Mouse (Mus musculus): Measurements from ENCODE around the gene Thg1l. TPM values are rescaled to one million over a fixed set of nuclear protein-coding genes. Genes with fewer than 3 reads are reported as not detected.
A peak's percentile ranks its signal among the peaks of the same experiment; 100 is the strongest.

Thg1l gene
- polyA plus RNA-seq, 1 experiment from 2014 or later = 11.2 TPM

DNA sequence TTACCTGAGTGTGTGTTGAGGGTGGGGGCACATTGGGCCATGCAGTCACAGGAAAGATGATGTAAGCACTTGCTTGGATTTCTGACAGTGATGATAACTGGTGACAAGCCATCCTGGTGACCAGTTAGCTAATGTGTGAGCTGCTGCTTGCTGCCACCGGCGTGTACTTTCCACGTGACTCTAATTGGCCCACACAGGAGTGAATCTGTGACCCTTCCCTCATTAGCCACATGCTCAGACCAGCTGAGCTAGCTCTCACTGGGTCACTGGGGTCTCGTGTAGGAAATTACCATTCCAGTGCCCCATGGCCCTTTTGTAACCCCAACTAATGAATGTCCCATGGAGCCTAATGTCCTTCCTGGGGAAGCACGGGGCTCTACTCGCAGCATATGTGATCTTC lies 29.9 kb downstream of the Thg1l start:
- H3K9ac ChIP-seq = no peak overlapping the region
- peaks cover 7% of the 10 kb centered on the region; the same call in 1 of the 2 replicates for H3K4me1 ChIP-seq
- no peak overlapping the region for H3K27ac ChIP-seq
- WGBS = 64% methylated on average over 6 of the region's 6 CpGs
- ATAC-seq (ENCODE audit: insufficient read depth, low FRiP score, low read depth) = no peak
- no peak overlapping the region for H3K4me3 ChIP-seq (replicated peaks)
- no peak overlapping the region for H3K4me2 ChIP-seq
- H3K27me3 ChIP-seq (replicated peaks) = no peaks in the 10 kb centered on the region
- H3K9me3 ChIP-seq = no peaks in the 10 kb centered on the region
- H3K36me3 ChIP-seq = no peaks in the 10 kb centered on the region

DNA sequence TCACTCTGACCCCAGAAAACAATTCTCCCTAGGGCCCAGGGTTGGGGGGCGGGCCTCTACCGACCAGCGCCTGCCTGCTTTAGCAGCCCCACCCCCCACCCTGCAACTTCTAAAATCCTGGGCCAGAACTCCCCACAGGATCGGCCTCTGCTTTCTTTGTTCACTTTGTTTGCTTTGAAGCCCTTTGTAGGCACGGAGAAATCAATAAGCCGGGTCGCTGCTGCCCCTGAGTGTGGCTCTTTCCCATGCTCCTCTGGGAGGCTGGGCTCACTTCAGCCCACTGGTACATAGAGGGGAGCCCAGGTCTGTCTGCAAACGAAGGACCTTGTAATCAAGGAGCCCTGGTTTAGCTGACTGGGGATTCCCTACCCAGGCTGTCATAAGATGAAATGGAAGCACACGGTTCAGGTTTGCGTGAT lies 33.8 kb downstream of the Thg1l start:
- Histone ChIP-seq H3K9me3 (no peaks in the 10 kb centered on the region), H3K4me2 (peak overlapping the region; percentile 33), H3K4me3 (replicated peaks) (no peak overlapping the region), H3K4me1 (peaks cover 7% of the 10 kb centered on the region; the same call in 1 of the 2 replicates), H3K27me3 (replicated peaks) (no peaks in the 10 kb centered on the region), H3K36me3 (no peaks in the 10 kb centered on the region), H3K27ac (no peak overlapping the region), H3K9ac (no peak overlapping the region)
- WGBS = 20% methylated on average over 10 of the region's 10 CpGs
- peak; percentile 47; the same call in 1 of the 2 replicates for ATAC-seq (ENCODE audit: insufficient read depth, low FRiP score, low read depth)

- Histone ChIP-seq H3K9ac (no peak overlapping the region), H3K9me3 (no peaks in the 10 kb centered on the region), H3K27ac (no peak overlapping the region), H3K36me3 (no peaks in the 10 kb centered on the region), H3K4me1 (peaks cover 7% of the 10 kb centered on the region; the same call in 1 of the 2 replicates), H3K4me2 (peak overlapping the region; percentile 33; the same call in 1 of the 2 replicates), H3K4me3 (replicated peaks) (no peak overlapping the region), H3K27me3 (replicated peaks) (no peaks in the 10 kb centered on the region)
- WGBS = 50% methylated on average over 8 of the region's 8 CpGs
- ATAC-seq (ENCODE audit: insufficient read depth, low FRiP score, low read depth) = no peak
These were observed 34.3 kb downstream of the Thg1l start for GRCm38 (mm10) chr11:45921026-45921425.

DNA sequence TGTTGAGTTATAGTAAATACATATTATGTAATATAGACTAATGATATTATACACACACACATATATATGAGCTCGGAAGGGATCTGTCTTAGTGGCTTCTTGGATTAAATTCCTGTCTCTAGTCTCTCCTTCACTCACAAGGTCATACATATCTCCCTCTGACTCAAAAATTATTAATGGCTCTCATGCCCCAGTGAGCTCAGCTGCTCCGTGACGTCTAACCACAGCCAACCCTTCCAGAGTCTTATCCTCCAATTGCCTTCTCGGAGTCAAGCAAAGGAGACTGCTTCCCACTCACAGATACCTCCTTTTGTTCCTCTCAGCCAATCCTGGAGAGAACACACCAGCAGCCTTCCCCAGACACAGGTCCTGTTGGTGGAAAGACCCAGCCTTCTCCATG lies 36.5 kb downstream of the Thg1l start:
- Histone ChIP-seq H3K9ac (no peak overlapping the region), H3K9me3 (no peaks in the 10 kb centered on the region), H3K27me3 (replicated peaks) (no peaks in the 10 kb centered on the region), H3K36me3 (no peaks in the 10 kb centered on the region), H3K4me3 (replicated peaks) (no peak overlapping the region), H3K4me2 (no peak overlapping the region), H3K27ac (no peak overlapping the region), H3K4me1 (peaks cover 7% of the 10 kb centered on the region; the same call in 1 of the 2 replicates)
- no peak for ATAC-seq (ENCODE audit: insufficient read depth, low FRiP score, low read depth)
- WGBS = 76% methylated on average over 4 of the region's 4 CpGs

DNA sequence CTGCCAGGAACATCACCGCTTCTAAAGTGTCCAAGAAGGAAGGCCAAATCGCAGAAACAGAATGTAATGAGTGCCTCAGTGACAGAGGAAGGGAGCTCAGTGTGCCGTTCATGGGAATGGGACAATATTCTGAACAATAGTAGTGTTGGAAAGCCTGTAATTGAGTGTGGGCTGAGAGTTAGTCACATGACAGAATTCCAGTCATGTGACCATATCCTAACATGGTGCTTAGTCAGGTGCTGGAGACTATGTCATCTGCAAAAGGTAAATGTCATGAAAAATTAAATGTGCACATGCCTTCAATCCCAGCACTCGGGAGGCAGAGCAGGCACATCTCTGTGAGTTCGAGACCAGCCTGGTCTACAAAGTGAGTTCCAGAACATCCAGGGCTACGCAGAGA lies 37.3 kb downstream of the Thg1l start:
- Histone ChIP-seq H3K9ac (no peak overlapping the region), H3K4me3 (replicated peaks) (no peak overlapping the region), H3K4me2 (no peak overlapping the region), H3K27me3 (replicated peaks) (no peaks in the 10 kb centered on the region), H3K9me3 (no peaks in the 10 kb centered on the region), H3K27ac (no peak overlapping the region), H3K36me3 (no peaks in the 10 kb centered on the region), H3K4me1 (peaks cover 7% of the 10 kb centered on the region; the same call in 1 of the 2 replicates)
- no peak for ATAC-seq (ENCODE audit: insufficient read depth, low FRiP score, low read depth)
- WGBS = 92% methylated on average over 6 of the region's 6 CpGs

GRCm38 (mm10) chr11:45916196-45916595 lies 39.1 kb downstream of the Thg1l start:
- no peak overlapping the region for H3K4me3 ChIP-seq (replicated peaks)
- H3K36me3 ChIP-seq = 0 out of 2 replicates have a peak, but pooled peaks cover 8% of the 10 kb centered on the region
- no peak overlapping the region for H3K9ac ChIP-seq
- H3K9me3 ChIP-seq = no peaks in the 10 kb centered on the region
- 76% methylated on average over 10 of the region's 10 CpGs for WGBS
- H3K27me3 ChIP-seq (replicated peaks) = no peaks in the 10 kb centered on the region
- H3K4me2 ChIP-seq = no peak overlapping the region
- H3K27ac ChIP-seq = no peak overlapping the region
- ATAC-seq (ENCODE audit: insufficient read depth, low FRiP score, low read depth) = no peak
- H3K4me1 ChIP-seq = 0 out of 2 replicates have a peak, but pooled peaks cover 2% of the 10 kb centered on the region

DNA sequence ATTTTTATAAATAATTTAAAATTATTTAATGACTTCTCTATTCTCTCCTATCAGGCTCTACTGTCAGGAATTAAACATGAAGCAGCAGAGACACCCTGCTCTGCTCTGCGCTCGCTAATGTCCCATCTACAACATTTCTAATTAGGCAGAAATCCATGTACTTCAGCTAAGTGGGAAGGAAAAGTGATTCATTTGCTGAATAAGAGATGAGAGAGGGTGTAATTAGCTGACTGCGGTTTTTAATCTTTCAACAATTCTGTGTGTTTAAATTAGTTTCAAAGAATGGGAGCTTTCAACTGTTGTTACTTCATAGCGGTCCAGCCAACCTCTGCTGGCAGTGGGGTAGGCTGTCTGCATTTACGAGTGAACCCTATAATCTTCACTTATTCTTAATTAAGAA lies 44.6 kb downstream of the Thg1l start:
- WGBS = 93% methylated on average over 5 of the region's 5 CpGs
- no peak overlapping the region for H3K9ac ChIP-seq
- ATAC-seq (ENCODE audit: insufficient read depth, low FRiP score, low read depth) = no peak
- no peaks in the 10 kb centered on the region for H3K4me1 ChIP-seq
- H3K27ac ChIP-seq = no peak overlapping the region
- H3K4me3 ChIP-seq (replicated peaks) = no peak overlapping the region
- H3K9me3 ChIP-seq = no peaks in the 10 kb centered on the region
- peaks cover 44% of the 10 kb centered on the region for H3K36me3 ChIP-seq
- no peak overlapping the region for H3K4me2 ChIP-seq
- no peaks in the 10 kb centered on the region for H3K27me3 ChIP-seq (replicated peaks)

GRCm38 (mm10) chr11:45908894-45909293 lies 46.4 kb downstream of the Thg1l start:
- H3K4me3 ChIP-seq (replicated peaks) = no peak overlapping the region
- H3K4me2 ChIP-seq = no peak overlapping the region
- peaks cover 45% of the 10 kb centered on the region for H3K36me3 ChIP-seq
- H3K4me1 ChIP-seq = no peaks in the 10 kb centered on the region
- no peak for ATAC-seq (ENCODE audit: insufficient read depth, low FRiP score, low read depth)
- no peaks in the 10 kb centered on the region for H3K27me3 ChIP-seq (replicated peaks)
- no peaks in the 10 kb centered on the region for H3K9me3 ChIP-seq
- no peak overlapping the region for H3K27ac ChIP-seq
- 96% methylated on average over 7 of the region's 7 CpGs for WGBS
- no peak overlapping the region for H3K9ac ChIP-seq

GRCm38 (mm10) chr11:45908070-45908469 lies 47.2 kb downstream of the Thg1l start:
- no peak for ATAC-seq (ENCODE audit: insufficient read depth, low FRiP score, low read depth)
- WGBS = 90% methylated on average over 7 of the region's 7 CpGs

DNA sequence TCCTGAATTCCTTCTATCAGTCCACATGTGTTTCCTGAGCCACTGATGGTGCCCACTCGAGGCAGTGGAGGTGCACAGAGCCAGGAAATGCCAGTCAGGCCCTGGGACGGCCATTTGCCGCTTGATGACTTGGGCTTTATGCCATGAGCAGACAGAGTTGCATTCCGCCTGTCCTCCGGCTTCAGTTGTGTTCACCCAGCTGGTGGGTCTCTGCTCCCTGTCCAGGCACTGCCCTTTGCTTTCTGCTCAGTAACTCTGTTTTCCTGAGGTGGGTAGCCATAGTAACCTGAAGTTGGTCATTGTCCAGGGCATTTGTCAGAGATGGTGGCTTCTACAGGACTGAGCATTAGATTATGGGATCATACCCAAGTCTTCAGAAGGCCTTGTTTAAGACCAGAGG lies 48.0 kb downstream of the Thg1l start:
- 80% methylated on average over 5 of the region's 5 CpGs for WGBS
- H3K27me3 ChIP-seq (replicated peaks) = no peaks in the 10 kb centered on the region
- no peak for ATAC-seq (ENCODE audit: insufficient read depth, low FRiP score, low read depth)
- no peak overlapping the region for H3K9ac ChIP-seq
- H3K4me1 ChIP-seq = no peaks in the 10 kb centered on the region
- H3K9me3 ChIP-seq = no peaks in the 10 kb centered on the region
- H3K4me3 ChIP-seq (replicated peaks) = no peak overlapping the region
- no peak overlapping the region for H3K27ac ChIP-seq
- no peak overlapping the region for H3K4me2 ChIP-seq
- H3K36me3 ChIP-seq = peaks cover 56% of the 10 kb centered on the region

More at GRCm38 (mm10) chr11:45908070-45908469, 47.2 kb downstream of the Thg1l start:
- no peak overlapping the region for H3K27ac ChIP-seq
- H3K9ac ChIP-seq = no peak overlapping the region
- no peak overlapping the region for H3K4me3 ChIP-seq (replicated peaks)
- peaks cover 53% of the 10 kb centered on the region for H3K36me3 ChIP-seq
- H3K9me3 ChIP-seq = no peaks in the 10 kb centered on the region
- no peaks in the 10 kb centered on the region for H3K27me3 ChIP-seq (replicated peaks)
- H3K4me2 ChIP-seq = no peak overlapping the region
- no peaks in the 10 kb centered on the region for H3K4me1 ChIP-seq

- Histone ChIP-seq H3K4me1 (no peaks in the 10 kb centered on the region), H3K4me2 (no peak overlapping the region), H3K9me3 (no peaks in the 10 kb centered on the region), H3K4me3 (replicated peaks) (no peak overlapping the region), H3K9ac (no peak overlapping the region), H3K27me3 (replicated peaks) (no peaks in the 10 kb centered on the region), H3K36me3 (peaks cover 47% of the 10 kb centered on the region), H3K27ac (no peak overlapping the region)
- WGBS = 85% methylated on average over 8 of the region's 8 CpGs
- ATAC-seq (ENCODE audit: insufficient read depth, low FRiP score, low read depth) = peak; percentile 56; the same call in 1 of the 2 replicates
These were observed 49.0 kb downstream of the Thg1l start for GRCm38 (mm10) chr11:45906109-45906786.

DNA sequence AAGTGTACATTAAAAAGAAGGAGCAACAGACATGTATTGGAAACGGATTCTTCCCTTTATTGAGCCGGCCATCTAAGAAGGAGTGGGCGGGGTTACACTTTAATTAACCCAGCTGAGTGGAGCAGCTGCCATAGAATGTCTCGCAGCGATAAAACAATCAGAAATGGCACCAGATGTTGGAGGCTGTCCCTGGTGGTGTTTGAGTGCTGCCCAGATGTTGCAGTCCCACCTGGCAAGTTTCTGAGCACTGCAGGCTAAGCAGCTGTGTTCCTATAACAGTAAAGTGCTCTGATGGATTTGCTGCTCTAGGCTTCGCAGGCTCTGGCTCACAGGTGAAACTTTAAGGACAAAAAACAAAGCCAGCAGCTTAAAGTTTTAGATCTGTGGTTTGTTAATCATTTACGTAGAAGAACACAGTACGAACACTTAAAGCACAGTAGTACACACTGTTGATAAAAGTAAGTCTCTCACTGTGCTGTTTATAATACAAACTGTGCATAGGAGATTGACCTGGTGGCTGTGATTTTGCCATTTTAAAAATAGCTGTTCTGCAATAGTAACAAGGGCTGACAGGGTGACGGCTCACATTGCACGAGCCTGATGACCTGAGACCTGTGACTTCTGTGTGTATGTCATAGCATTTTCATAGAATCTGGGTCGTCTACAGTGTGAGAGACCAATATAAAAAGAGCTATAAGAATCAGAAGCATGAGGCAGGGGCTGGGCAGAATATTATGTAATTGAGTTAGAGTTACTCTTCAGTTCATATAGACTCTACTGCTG lies 54.9 kb downstream of the Thg1l start:
- Histone ChIP-seq H3K9me3 (no peaks in the 10 kb centered on the region), H3K9ac (no peak overlapping the region), H3K27me3 (replicated peaks) (no peaks in the 10 kb centered on the region), H3K4me2 (no peak overlapping the region), H3K4me3 (replicated peaks) (no peak overlapping the region), H3K27ac (no peak overlapping the region), H3K36me3 (peaks cover 10% of the 10 kb centered on the region), H3K4me1 (no peaks in the 10 kb centered on the region)
- WGBS = 65% methylated on average over 11 of the region's 11 CpGs
- no peak for ATAC-seq (ENCODE audit: insufficient read depth, low FRiP score, low read depth)
